Mouse (Mus musculus) liver, embryonic 14.5 days (tissue): Measurements from ENCODE around the gene Mapk8ip3. TPM values are rescaled to one million over a fixed set of nuclear protein-coding genes. Genes with fewer than 3 reads are reported as not detected.
"Not testable (repeated sequence)": the region's sequence is repeated elsewhere in the genome, so short reads cannot be mapped to it uniquely, and the experiment has no call there.

Source experiments
- ATAC-seq: fragments of 200-750 bp; cut with Nextera tagmentation; 2 replicates; pipeline ENCODE4 v1.8.0; 2017; ENCODE audit warnings: moderate number of reproducible peaks, mild to moderate bottlenecking, moderate library complexity; ENCODE audit not compliant: insufficient read depth
- DNase-seq, 3 experiments: peaks; one replicate each; pipeline ENCODE4 v3.0.0-alpha.2; 2012 to 2013; ENCODE audit warnings: low read depth in 3 of 3, low spot score in 3 of 3
- H3K27ac ChIP-seq: fragments of 300-500 bp; sonication (generic); 2 replicates; pipeline ENCODE4 v1.5.1; 2014; ENCODE audit warnings: moderate library complexity, mild to moderate bottlenecking, control low read depth, inconsistent platforms
- H3K27me3 ChIP-seq: fragments of 300-500 bp; sonication (generic); 2 replicates; pipeline ENCODE4 v1.6.1; 2014; ENCODE audit warnings: mild to moderate bottlenecking, low read length, moderate library complexity; ENCODE audit not compliant: control insufficient read depth, insufficient read depth
- H3K36me3 ChIP-seq: fragments of 300-500 bp; sonication (generic); replicated peaks from 2 replicates; pipeline ENCODE4 v1.6.1; 2014; ENCODE audit warnings: low read depth; ENCODE audit not compliant: control insufficient read depth, insufficient read depth
- H3K4me1 ChIP-seq, 2 experiments: fragments of 200-500 bp in 1 of 2; fragments of 300-500 bp in 1 of 2; sonication (generic) in 1 of 2; replicated peaks; 2 replicates each; pipeline ENCODE4 v1.6.1; 2012 to 2014; ENCODE audit warnings: antibody characterized with exemption in 1 of 2, inconsistent platforms in 1 of 2, low read length in 1 of 2; ENCODE audit not compliant: control insufficient read depth in 2 of 2, insufficient read depth in 2 of 2
- H3K4me2 ChIP-seq: fragments of 300-500 bp; sonication (generic); 2 replicates; pipeline ENCODE4 v1.6.1; 2014; ENCODE audit warnings: low read depth, mild to moderate bottlenecking, control low read depth, moderate library complexity
- H3K4me3 ChIP-seq, 2 experiments: fragments of 200-500 bp in 1 of 2; fragments of 300-500 bp in 1 of 2; sonication (generic) in 1 of 2; 2 replicates each; pipeline ENCODE4 v1.5.1; 2012 to 2014; ENCODE audit warnings: low read depth in 2 of 2, low read length in 2 of 2, mild to moderate bottlenecking in 2 of 2, control low read depth in 1 of 2, inconsistent platforms in 1 of 2, moderate library complexity in 1 of 2; ENCODE audit not compliant: insufficient read depth in 1 of 2
- H3K9ac ChIP-seq: fragments of 300-500 bp; sonication (generic); replicated peaks from 2 replicates; pipeline ENCODE4 v1.6.1; 2014; ENCODE audit warnings: mild to moderate bottlenecking, control low read depth, moderate library complexity
- H3K9me3 ChIP-seq: fragments of 300-500 bp; sonication (generic); 2 replicates; pipeline ENCODE4 v1.6.1; 2016; ENCODE audit warnings: low read length, mixed read lengths; ENCODE audit not compliant: control insufficient read depth
- CTCF ChIP-seq: IDR thresholded peaks from 2 replicates; pipeline ENCODE4 v1.5.1; 2016; ENCODE audit warnings: antibody characterized with exemption, low read depth, control low read depth
- EP300 ChIP-seq: IDR thresholded peaks from 2 replicates; pipeline ENCODE4 v1.6.1; 2016; ENCODE audit warnings: antibody characterized with exemption, low read depth
- WGBS: fragments of 180-500 bp; shearing (Covaris S2); extraction: QIAGEN DNeasy Blood & Tissue Kit; methylation state at CpG from one replicate; pipeline ENCODE4 v1.1.7; 2014; ENCODE audit not compliant: insufficient replicate concordance; 5-methylcytosine and 5-hydroxymethylcytosine counted together
- polyA plus RNA-seq, 2 experiments: library from polyadenylated mRNA; depleted of rRNA in 1 of 2; stranded (reverse) in 1 of 2; unstranded in 1 of 2; fragments of >200 nt; fragmentation: Nextera tagmentation in 1 of 2; extraction: Ambion mirVana in 1 of 2; gene quantifications; 2 replicates each; pipeline versions ENCODE4 v1.2.1 to v1.2.3; 2012 to 2014

The Mapk8ip3 gene
- polyA plus RNA-seq, 2 experiments: 7.2 to 34.3 TPM

DNA sequence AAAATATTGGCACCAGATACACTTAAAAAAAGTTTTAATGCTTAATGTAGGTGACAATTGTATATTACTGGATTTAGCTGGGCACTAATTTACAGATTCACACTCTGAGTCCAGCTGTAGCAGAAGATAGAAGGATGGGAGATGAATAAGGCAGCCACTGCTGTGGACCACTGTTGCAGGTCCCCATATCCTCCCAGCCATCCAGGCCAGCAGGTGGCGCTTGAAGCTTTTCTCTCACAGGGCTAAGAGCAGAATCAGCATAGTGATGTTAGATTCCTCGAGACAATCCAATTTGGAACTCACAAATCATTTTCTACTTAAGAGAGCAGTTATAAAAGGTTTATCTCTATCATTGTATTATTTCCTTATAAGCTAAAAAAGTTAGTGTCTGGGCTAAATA lies 5.7 kb upstream of the Mapk8ip3 start:
- DNase-seq: not testable (repeated sequence)
- 0 out of 2 replicates have a peak, but pooled peaks have one; percentile 48 for ATAC-seq
- TF ChIP-seq CTCF: peak; percentile 83

DNA sequence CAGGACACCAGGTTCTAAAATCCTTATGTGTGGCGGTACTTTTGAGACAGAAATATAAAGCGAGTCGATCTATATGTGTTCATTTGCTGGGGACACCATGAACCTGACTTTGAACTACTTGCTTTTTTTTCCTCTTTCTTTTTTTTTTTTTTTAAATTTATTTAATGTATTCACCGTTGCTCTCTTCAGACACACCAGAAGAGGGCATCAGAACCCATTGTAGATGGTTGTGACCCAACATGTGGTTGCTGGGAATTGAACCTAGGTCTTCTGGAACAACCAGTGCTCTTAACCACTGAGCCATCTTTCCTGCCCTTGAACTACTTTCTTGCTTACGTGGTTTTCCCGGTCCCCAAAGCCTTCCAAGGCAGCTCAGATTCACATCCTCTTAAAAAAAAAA lies 489 bp upstream of the Mapk8ip3 start:
- peaks cover 7% of the 10 kb centered on the region for H3K36me3 ChIP-seq
- DNase-seq (no peak), ATAC-seq (no peak)
- H3K4me1 ChIP-seq: peaks cover 24 to 25% of the 10 kb centered on the region in 2 experiments
- 42% methylated on average over 6 of the region's 6 CpGs for WGBS
- TF ChIP-seq EP300: no peak
- peak; percentile 34; the same call in 1 of the 2 replicates for TF ChIP-seq CTCF
- H3K4me3 ChIP-seq: peak overlapping the region; percentile 68 to 97
- H3K9ac ChIP-seq: peak overlapping the region; percentile 96
- peak overlapping the region; percentile 95 for H3K4me2 ChIP-seq
- peak overlapping the region; percentile 79 for H3K27ac ChIP-seq
- H3K27me3 ChIP-seq: no peaks in the 10 kb centered on the region
- H3K9me3 ChIP-seq: no peaks in the 10 kb centered on the region

More for the DNA sequence above, 5.7 kb upstream of the Mapk8ip3 start:
- 14% methylated on average over 2 of the region's 2 CpGs for WGBS
- H3K9me3 ChIP-seq, H3K27ac ChIP-seq, H3K4me1 ChIP-seq, H3K27me3 ChIP-seq, H3K9ac ChIP-seq, H3K4me3 ChIP-seq, H3K4me2 ChIP-seq: not testable (repeated sequence)
- peaks cover 17% of the 10 kb centered on the region for H3K36me3 ChIP-seq

DNA sequence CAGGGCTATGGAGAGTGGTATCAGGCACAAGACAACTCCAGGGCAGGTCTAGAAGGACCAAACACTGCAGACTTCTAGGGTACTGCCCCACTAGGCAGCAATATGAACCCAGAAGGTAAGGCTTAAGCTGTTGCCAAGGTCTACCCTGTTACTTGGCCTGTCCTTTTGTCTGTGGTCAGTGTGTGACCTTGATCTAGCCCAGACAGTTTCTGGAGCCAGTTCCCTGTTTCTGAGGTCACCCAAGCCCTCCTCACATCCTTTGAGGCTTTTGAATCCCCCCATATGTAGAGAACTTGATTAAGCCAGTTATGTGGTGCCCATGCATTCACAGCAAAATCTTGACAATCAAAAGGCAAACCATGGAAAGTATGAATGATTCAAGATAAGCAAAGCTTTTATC lies 1.1 kb downstream of the Mapk8ip3 start:
- DNase-seq: no peak
- no peaks in the 10 kb centered on the region for H3K9me3 ChIP-seq
- H3K27ac ChIP-seq: peak overlapping the region; percentile 80
- H3K27me3 ChIP-seq: no peaks in the 10 kb centered on the region
- H3K4me3 ChIP-seq: peak overlapping the region; percentile 66 to 97
- H3K4me2 ChIP-seq: peak overlapping the region; percentile 95
- H3K9ac ChIP-seq: peak overlapping the region; percentile 96
- ATAC-seq: no peak
- TF ChIP-seq CTCF (no peak), EP300 (no peak)
- H3K36me3 ChIP-seq: peaks cover 10% of the 10 kb centered on the region
- peaks cover 24 to 25% of the 10 kb centered on the region in 2 experiments for H3K4me1 ChIP-seq

DNA sequence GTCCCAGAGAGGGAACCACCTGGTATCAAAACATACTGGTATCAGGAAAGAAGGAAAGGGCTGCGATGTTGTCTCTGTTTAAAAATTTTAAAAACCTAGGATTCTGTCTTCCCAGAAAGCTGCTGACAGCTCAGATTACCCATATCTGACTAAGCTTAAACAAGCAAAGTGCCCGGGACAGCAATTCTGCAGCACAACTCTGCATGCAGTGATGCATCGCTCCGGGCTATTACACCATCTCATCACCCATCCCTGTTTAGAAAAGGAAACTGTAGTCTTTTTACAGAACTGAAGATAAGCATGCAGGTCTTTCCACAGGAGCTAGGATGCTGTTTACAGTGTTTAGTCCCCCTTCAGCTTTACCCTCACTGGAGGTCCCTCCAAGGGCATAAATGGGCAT lies 1.9 kb downstream of the Mapk8ip3 start:
- no peak overlapping the region for H3K27ac ChIP-seq
- no peak overlapping the region for H3K9ac ChIP-seq
- peaks cover 24 to 25% of the 10 kb centered on the region in 2 experiments for H3K4me1 ChIP-seq
- TF ChIP-seq CTCF: no peak
- no peak for TF ChIP-seq EP300
- WGBS: 68% methylated on average over 4 of the region's 4 CpGs
- H3K27me3 ChIP-seq: no peaks in the 10 kb centered on the region
- ATAC-seq (no peak), DNase-seq (no peak)
- H3K4me3 ChIP-seq: peak overlapping the region; percentile 66 to 97
- no peaks in the 10 kb centered on the region for H3K9me3 ChIP-seq
- H3K4me2 ChIP-seq: peak overlapping the region; percentile 95
- peaks cover 10% of the 10 kb centered on the region for H3K36me3 ChIP-seq

- no peak for ATAC-seq
- Histone ChIP-seq H3K4me2 (peak overlapping the region; percentile 95; the same call in 1 of the 2 replicates), H3K27me3 (no peaks in the 10 kb centered on the region), H3K4me3 (no peak overlapping the region), H3K4me1 (peaks cover 24 to 25% of the 10 kb centered on the region in 2 experiments), H3K9ac (no peak overlapping the region), H3K36me3 (peaks cover 10% of the 10 kb centered on the region), H3K9me3 (no peaks in the 10 kb centered on the region), H3K27ac (no peak overlapping the region)
- no peak for TF ChIP-seq CTCF
- no peak for TF ChIP-seq EP300
- no peak for DNase-seq
- 87% methylated on average over 4 of the region's 4 CpGs for WGBS
Observed at GRCm38 (mm10) chr17:24933163-24933562, 3.6 kb downstream of the Mapk8ip3 start.
